Mouse (Mus musculus) heart, embryonic 11.5 days (tissue): Measurements from ENCODE around the gene Atcay. TPM values are rescaled to one million over a fixed set of nuclear protein-coding genes. Genes with fewer than 3 reads are reported as not detected.
A peak's percentile ranks its signal among the peaks of the same experiment; 100 is the strongest.

Experiments used
- ATAC-seq: fragments of 200-750 bp; cut with Nextera tagmentation; replicated peaks from 2 replicates; pipeline ENCODE4 v1.8.0; 2017; ENCODE audit warnings: moderate library complexity; ENCODE audit not compliant: insufficient number of reproducible peaks, low FRiP score, low TSS enrichment
- H3K27ac ChIP-seq: fragments of 300-500 bp; sonication (generic); 2 replicates; pipeline ENCODE4 v1.5.1; 2014; ENCODE audit warnings: mild to moderate bottlenecking, low read depth, low read length
- H3K27me3 ChIP-seq: fragments of 300-500 bp; sonication (generic); 2 replicates; pipeline ENCODE4 v1.6.1; 2014; ENCODE audit warnings: mild to moderate bottlenecking, low read length, mixed read lengths; ENCODE audit not compliant: control insufficient read depth, insufficient read depth
- H3K36me3 ChIP-seq: fragments of 300-500 bp; sonication (generic); 2 replicates; pipeline ENCODE4 v1.6.1; 2014; ENCODE audit warnings: mild to moderate bottlenecking, low read length, moderate library complexity, mixed read lengths; ENCODE audit not compliant: control insufficient read depth, insufficient read depth
- H3K4me1 ChIP-seq: fragments of 300-500 bp; sonication (generic); 2 replicates; pipeline ENCODE4 v1.6.1; 2014; ENCODE audit warnings: low read length; ENCODE audit not compliant: control insufficient read depth, insufficient read depth
- H3K4me2 ChIP-seq: fragments of 300-500 bp; sonication (generic); 2 replicates; pipeline ENCODE4 v1.6.1; 2014; ENCODE audit warnings: mild to moderate bottlenecking, moderate library complexity
- H3K4me3 ChIP-seq: fragments of 300-500 bp; sonication (generic); 2 replicates; pipeline ENCODE4 v1.5.1; 2014; ENCODE audit warnings: low read depth, low read length
- H3K9ac ChIP-seq: fragments of 300-500 bp; sonication (generic); 2 replicates; pipeline ENCODE4 v1.6.1; 2014; ENCODE audit warnings: mild to moderate bottlenecking, low read depth, low read length, moderate library complexity
- H3K9me3 ChIP-seq: fragments of 300-500 bp; sonication (generic); replicated peaks from 2 replicates; pipeline ENCODE4 v1.6.1; 2016; ENCODE audit warnings: low read length; ENCODE audit not compliant: control insufficient read depth
- WGBS: fragments of 180-500 bp; shearing (Covaris S2); extraction: QIAGEN DNeasy Blood & Tissue Kit; methylation state at CpG from one replicate; pipeline ENCODE4 v1.1.7; 2014; ENCODE audit not compliant: insufficient replicate concordance; 5-methylcytosine and 5-hydroxymethylcytosine counted together
- microRNA-seq: library from miRNA; unstranded; fragments of <30 nt; microRNA quantifications from one replicate; pipeline ENCODE4, GENCODE M21; 2016; ENCODE audit warnings: borderline number of aligned reads
- polyA plus RNA-seq: library from polyadenylated mRNA; unstranded; fragments of >200 nt; fragmentation: Nextera tagmentation; extraction: Ambion mirVana; gene quantifications from 2 replicates; pipeline ENCODE4 v1.2.1, GENCODE M21; 2014

Gene Atcay
- polyA plus RNA-seq, 1 experiment from 2014 or later = 0.60 TPM

DNA sequence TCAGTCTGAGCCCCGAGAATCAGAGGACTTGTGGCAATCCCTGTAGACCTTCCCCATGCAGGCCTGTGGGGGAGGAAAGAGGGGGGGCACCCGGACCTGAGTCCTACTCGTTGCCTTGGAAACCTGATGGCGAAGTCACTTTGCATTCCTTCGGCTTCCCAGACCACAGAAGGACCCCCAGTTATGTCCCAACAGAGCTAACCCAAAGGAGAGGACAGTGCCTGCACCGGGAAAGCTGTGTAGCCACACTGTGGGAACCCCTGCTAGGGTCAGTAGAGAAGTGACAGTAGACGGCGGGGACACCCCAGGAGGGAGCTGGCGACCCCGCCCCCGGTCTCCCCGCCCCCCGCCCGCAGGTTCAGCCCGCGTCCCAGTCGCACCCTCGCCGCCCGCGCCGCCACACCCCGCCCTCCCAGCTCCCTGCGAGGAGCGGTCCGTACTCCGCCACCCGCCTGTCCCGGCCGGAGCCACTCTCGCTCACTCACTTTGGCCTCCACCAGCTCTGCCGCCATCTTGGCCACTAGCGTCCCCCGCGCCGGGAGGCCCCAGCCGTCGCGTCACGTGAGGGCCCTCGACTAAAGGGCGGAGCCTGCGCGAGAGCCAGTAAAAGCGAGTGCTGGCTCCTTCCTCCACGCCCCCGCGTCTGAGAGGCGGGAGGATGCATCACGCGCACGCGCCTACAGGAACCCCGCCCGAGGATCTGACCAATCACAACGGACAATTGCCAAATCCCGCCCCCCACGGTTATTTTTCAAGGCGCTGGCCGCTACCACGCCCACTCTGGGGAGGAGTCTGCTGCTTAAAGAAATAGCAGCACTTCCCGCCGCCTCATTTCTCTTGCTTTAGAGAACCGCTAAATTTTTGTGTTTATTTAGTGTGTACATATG, 63.2 kb downstream of the Atcay start, which contains the start of gene Pias4:
Gene Pias4, minus strand, starts transcription at position 724 of the 887 bp plus-strand sequence.
- H3K4me1 ChIP-seq = peaks cover 9% of the 10 kb centered on the region
- peak within 1 kb of the TSS; percentile 89 for H3K4me2 ChIP-seq
- ATAC-seq = peak; percentile 87
- H3K27ac ChIP-seq = peak within 1 kb of the TSS; percentile 75
- H3K9ac ChIP-seq = peak within 1 kb of the TSS; percentile 88
- peak within 1 kb of the TSS; percentile 92 for H3K4me3 ChIP-seq
- H3K36me3 ChIP-seq = no peaks in the 10 kb centered on the region
- H3K9me3 ChIP-seq = no peaks in the 10 kb centered on the region
- no peaks in the 10 kb centered on the region for H3K27me3 ChIP-seq
- under 1% methylated on average over 57 of the region's 64 CpGs for WGBS

DNA sequence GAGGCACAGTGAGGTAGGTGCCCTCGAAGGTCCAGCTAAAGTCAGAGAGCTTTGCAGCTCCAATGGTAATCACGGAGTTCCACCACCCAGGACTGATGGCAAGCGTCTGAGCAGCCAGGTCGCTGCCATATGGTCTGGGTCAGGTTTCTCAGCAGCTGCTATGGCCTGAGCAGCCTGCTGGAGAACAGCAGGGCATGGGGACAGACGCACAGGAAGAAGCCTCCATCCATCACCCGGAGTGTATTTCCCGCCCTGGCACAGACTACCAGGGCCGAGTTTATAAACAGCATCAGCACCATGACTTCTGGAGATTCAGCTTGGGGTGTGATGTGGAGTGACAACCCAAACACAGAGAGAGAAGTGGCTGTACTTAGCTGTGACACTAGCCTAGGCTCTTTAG, 65.5 kb downstream of the Atcay start:
- H3K36me3 ChIP-seq = peaks cover 4% of the 10 kb centered on the region; the same call in 1 of the 2 replicates
- 76% methylated on average over 8 of the region's 8 CpGs for WGBS
- H3K27ac ChIP-seq = no peak overlapping the region
- H3K27me3 ChIP-seq = no peaks in the 10 kb centered on the region
- H3K4me3 ChIP-seq = no peak overlapping the region
- no peak overlapping the region for H3K9ac ChIP-seq
- no peak for ATAC-seq
- no peaks in the 10 kb centered on the region for H3K9me3 ChIP-seq
- H3K4me2 ChIP-seq = no peak overlapping the region
- H3K4me1 ChIP-seq = peaks cover 14% of the 10 kb centered on the region

DNA sequence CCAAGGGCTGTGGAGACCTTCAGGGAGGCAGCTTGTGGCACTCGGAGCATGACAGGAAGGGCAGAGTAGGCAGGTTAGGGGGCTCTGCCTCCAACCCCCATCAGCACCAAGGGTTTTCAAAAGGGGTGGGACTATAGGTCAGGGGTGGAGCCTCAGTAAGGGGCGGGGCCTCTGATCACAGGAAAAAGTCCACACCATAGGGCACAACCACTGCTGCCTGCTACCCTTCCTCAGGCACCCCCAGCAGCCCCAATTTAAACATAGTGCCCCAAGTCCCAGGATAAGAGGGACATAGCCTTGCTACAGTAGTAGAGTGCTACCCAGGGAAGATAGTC, 68.3 kb downstream of the Atcay start:
- Histone ChIP-seq H3K36me3 (peaks cover 11% of the 10 kb centered on the region), H3K9me3 (no peaks in the 10 kb centered on the region), H3K4me2 (no peak overlapping the region), H3K27ac (no peak overlapping the region), H3K4me1 (peaks cover 10% of the 10 kb centered on the region), H3K4me3 (no peak overlapping the region), H3K9ac (no peak overlapping the region), H3K27me3 (no peaks in the 10 kb centered on the region)
- 73% methylated on average over 2 of the region's 2 CpGs for WGBS
- ATAC-seq = no peak

DNA sequence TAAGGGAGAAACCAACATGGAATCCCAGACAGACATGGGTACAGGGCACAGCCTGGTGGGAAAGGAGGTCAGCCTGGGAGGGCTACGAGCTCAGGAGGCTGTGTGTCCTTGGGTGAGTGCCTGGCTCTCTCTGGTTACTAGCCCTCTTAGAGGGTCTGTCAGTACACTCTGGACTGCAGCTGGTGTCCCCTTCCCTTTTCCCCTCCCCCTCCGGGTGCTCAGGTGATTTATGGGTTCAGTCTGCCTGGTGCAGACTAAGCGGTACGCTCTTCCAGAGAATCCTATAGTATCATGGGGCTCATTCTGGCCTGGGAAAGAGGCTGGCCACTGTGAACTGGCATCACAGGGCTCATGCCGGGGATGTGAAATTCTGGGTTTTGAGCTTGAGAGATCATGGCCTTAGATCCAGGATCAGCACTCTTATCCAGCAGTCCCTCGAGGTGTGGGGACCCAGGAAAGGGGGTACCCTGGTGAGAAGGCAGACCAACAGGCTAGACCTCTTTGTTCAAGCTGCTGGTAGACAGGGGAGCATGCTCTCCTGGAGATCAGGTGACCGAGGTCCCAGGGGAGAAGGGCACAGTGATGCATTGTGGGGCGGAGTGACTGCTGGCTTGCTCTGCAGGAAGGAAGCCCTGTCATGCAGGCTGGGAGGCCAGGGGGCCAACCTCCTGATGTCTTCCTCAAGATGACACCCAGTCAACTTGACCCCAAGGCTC, 68.9 kb downstream of the Atcay start:
- no peak overlapping the region for H3K4me3 ChIP-seq
- peaks cover 16% of the 10 kb centered on the region for H3K36me3 ChIP-seq
- no peak overlapping the region for H3K9ac ChIP-seq
- H3K27me3 ChIP-seq = no peaks in the 10 kb centered on the region
- ATAC-seq = no peak
- H3K4me1 ChIP-seq = peaks cover 10% of the 10 kb centered on the region
- H3K27ac ChIP-seq = no peak overlapping the region
- WGBS = 91% methylated on average over 8 of the region's 8 CpGs
- H3K9me3 ChIP-seq = no peaks in the 10 kb centered on the region
- no peak overlapping the region for H3K4me2 ChIP-seq

DNA sequence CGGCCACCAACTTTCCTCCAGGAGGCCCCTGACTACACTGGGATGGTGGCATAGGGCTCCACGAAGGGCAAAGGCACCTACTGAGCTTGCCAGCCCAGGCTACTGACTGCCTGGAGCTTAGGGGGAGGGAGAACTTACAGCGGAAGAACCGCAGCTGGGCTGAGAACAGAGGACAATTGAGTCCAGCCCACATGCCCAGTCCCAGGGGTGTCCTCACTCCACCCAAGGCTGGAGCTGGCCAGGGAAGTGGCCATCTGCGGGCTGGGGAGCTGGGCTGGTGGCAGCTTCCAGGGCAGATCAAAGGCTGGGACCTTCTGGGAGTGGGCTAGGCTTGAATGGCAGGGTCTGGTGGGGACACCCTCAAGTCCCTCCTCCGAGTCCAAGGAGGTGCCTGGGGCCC, 75.9 kb downstream of the Atcay start:
- H3K9me3 ChIP-seq = no peaks in the 10 kb centered on the region
- peaks cover 42% of the 10 kb centered on the region for H3K36me3 ChIP-seq
- H3K4me3 ChIP-seq = no peak overlapping the region
- no peaks in the 10 kb centered on the region for H3K27me3 ChIP-seq
- ATAC-seq = no peak
- H3K9ac ChIP-seq = no peak overlapping the region
- no peak overlapping the region for H3K4me2 ChIP-seq
- no peak overlapping the region for H3K27ac ChIP-seq
- peaks cover 9% of the 10 kb centered on the region for H3K4me1 ChIP-seq
- WGBS = 88% methylated on average over 6 of the region's 6 CpGs

Small RNA genes within 50 kb of the gene (microRNA-seq; reads per million reads assigned to microRNA genes)
- gene Mir3057 = 11.6 reads per million, percentile 46 among the genes with 10 or more reads in this experiment

Other genes with a start within 250 kb of the Atcay start
- 1.4 TPM in 2 replicates for gene Gng7, start 215.9 kb downstream of the Atcay start, polyA plus RNA-seq
- gene Diras1, start 205.2 kb downstream of the Atcay start, polyA plus RNA-seq = 0.13 TPM in 1 of 2 replicates, not detected in the other
- 3.9 and 4.1 TPM in 2 replicates for gene Slc39a3, start 193.4 kb downstream of the Atcay start, polyA plus RNA-seq
- gene Sgta, start 170.7 kb downstream of the Atcay start, polyA plus RNA-seq = 130 and 159 TPM in 2 replicates
- 30.9 and 31.1 TPM in 2 replicates for gene Thop1, start 160.8 kb downstream of the Atcay start, polyA plus RNA-seq
- 0.37 and 1.0 TPM in 2 replicates for gene Creb3l3, start 132.0 kb downstream of the Atcay start, polyA plus RNA-seq
- 153 and 154 TPM in 2 replicates for gene Map2k2, start 124.9 kb downstream of the Atcay start, polyA plus RNA-seq
- 10.6 and 10.8 TPM in 2 replicates for gene Zbtb7a, start 95.6 kb downstream of the Atcay start, polyA plus RNA-seq
- 39.4 and 39.7 TPM in 2 replicates for gene Pias4, start 62.9 kb downstream of the Atcay start, polyA plus RNA-seq
- 313 and 338 TPM in 2 replicates for gene Eef2, start 54.2 kb downstream of the Atcay start, polyA plus RNA-seq
- gene Dapk3, start 47.8 kb downstream of the Atcay start, polyA plus RNA-seq = 44.1 and 47.4 TPM in 2 replicates
- 0.21 TPM in 1 of 2 replicates, not detected in the other for gene 4930442H23Rik, start 47.0 kb downstream of the Atcay start, polyA plus RNA-seq
- gene Nmrk2, start 28.8 kb downstream of the Atcay start, polyA plus RNA-seq = 2.2 and 3.6 TPM in 2 replicates
- 2.3 and 3.7 TPM in 2 replicates for gene Zfr2, start 2.3 kb upstream of the Atcay start, polyA plus RNA-seq
- gene Matk, start 22.1 kb upstream of the Atcay start, polyA plus RNA-seq = 1.0 and 1.7 TPM in 2 replicates
- gene Mrpl54, start 36.1 kb upstream of the Atcay start, polyA plus RNA-seq = 247 and 257 TPM in 2 replicates
- gene Apba3, start 36.1 kb upstream of the Atcay start, polyA plus RNA-seq = 41.2 and 44.1 TPM in 2 replicates
- gene Tjp3, start 60.7 kb upstream of the Atcay start, polyA plus RNA-seq = 0.90 and 1.4 TPM in 2 replicates
- 30.2 and 32.1 TPM in 2 replicates for gene Pip5k1c, start 62.1 kb upstream of the Atcay start, polyA plus RNA-seq
- gene Cactin, start 90.3 kb upstream of the Atcay start, polyA plus RNA-seq = 20.2 and 25.0 TPM in 2 replicates
- 10.9 and 11.2 TPM in 2 replicates for gene Tbxa2r, start 97.9 kb upstream of the Atcay start, polyA plus RNA-seq
- not detected in 2 replicates for gene Gipc3, start 112.4 kb upstream of the Atcay start, polyA plus RNA-seq
- gene Hmg20b, start 119.6 kb upstream of the Atcay start, polyA plus RNA-seq = 102 and 107 TPM in 2 replicates
- gene Mfsd12, start 126.7 kb upstream of the Atcay start, polyA plus RNA-seq = 4.6 and 4.7 TPM in 2 replicates
- 0.23 and 0.67 TPM in 2 replicates for gene 4930404N11Rik, start 135.0 kb upstream of the Atcay start, polyA plus RNA-seq
- 66.1 and 70.0 TPM in 2 replicates for gene Fzr1, start 147.7 kb upstream of the Atcay start, polyA plus RNA-seq
- 47.5 and 61.4 TPM in 2 replicates for gene Dohh, start 153.6 kb upstream of the Atcay start, polyA plus RNA-seq
- gene Gm48551, start 153.6 kb upstream of the Atcay start, polyA plus RNA-seq = 1.4 and 2.9 TPM in 2 replicates
- gene Gm48552, start 158.2 kb upstream of the Atcay start, polyA plus RNA-seq = 0.55 and 1.2 TPM in 2 replicates
- gene Smim24, start 162.2 kb upstream of the Atcay start, polyA plus RNA-seq = 4.2 and 5.8 TPM in 2 replicates
- 28.1 and 29.8 TPM in 2 replicates for gene Nfic, start 224.8 kb upstream of the Atcay start, polyA plus RNA-seq